Mouse (Mus musculus) stomach, embryonic 14.5 days (tissue): ENCODE measurements around the gene Lpin2. TPM values are rescaled to one million over a fixed set of nuclear protein-coding genes. Genes with fewer than 3 reads are reported as not detected.

ENCODE experiments used
- ATAC-seq: fragments of 200-750 bp; cut with Nextera tagmentation; 2 replicates; pipeline ENCODE4 v1.8.0; 2017; ENCODE audit warnings: low read depth, moderate TSS enrichment; ENCODE audit not compliant: insufficient number of reproducible peaks, insufficient read depth, low FRiP score
- H3K27ac ChIP-seq: fragments of 300-500 bp; sonication (generic); 2 replicates; pipeline ENCODE4 v1.5.1; 2014; ENCODE audit warnings: mild to moderate bottlenecking, low read length, moderate library complexity, mixed read lengths
- H3K27me3 ChIP-seq: fragments of 300-500 bp; sonication (generic); 2 replicates; pipeline ENCODE4 v1.6.1; 2014; ENCODE audit warnings: low read length, control low read depth, mixed read lengths; ENCODE audit not compliant: control insufficient read depth, insufficient read depth
- H3K36me3 ChIP-seq: fragments of 300-500 bp; sonication (generic); 2 replicates; pipeline ENCODE4 v1.6.1; 2014; ENCODE audit warnings: mild to moderate bottlenecking, control low read depth, low read length, moderate library complexity, mixed read lengths; ENCODE audit not compliant: control insufficient read depth, insufficient read depth
- H3K4me1 ChIP-seq: fragments of 300-500 bp; sonication (generic); 2 replicates; pipeline ENCODE4 v1.6.1; 2014; ENCODE audit warnings: low read length, control low read depth, mixed read lengths; ENCODE audit not compliant: control insufficient read depth, insufficient read depth
- H3K4me2 ChIP-seq: fragments of 300-500 bp; sonication (generic); replicated peaks from 2 replicates; pipeline ENCODE4 v1.6.1; 2014; ENCODE audit warnings: low read depth, low read length, control low read depth
- H3K4me3 ChIP-seq: fragments of 300-500 bp; sonication (generic); 2 replicates; pipeline ENCODE4 v1.5.1; 2014; ENCODE audit warnings: low read depth, low read length, control low read depth
- H3K9ac ChIP-seq: fragments of 300-500 bp; sonication (generic); replicated peaks from 2 replicates; pipeline ENCODE4 v1.6.1; 2014; ENCODE audit warnings: low read depth, mild to moderate bottlenecking, control low read depth, low read length, moderate library complexity, mixed read lengths
- H3K9me3 ChIP-seq: fragments of 300-500 bp; sonication (generic); 2 replicates; pipeline ENCODE4 v1.6.1; 2016; ENCODE audit warnings: low read depth, low read length, control low read depth; ENCODE audit not compliant: control insufficient read depth
- WGBS: fragments of 180-500 bp; shearing (Covaris S2); extraction: QIAGEN DNeasy Blood & Tissue Kit; methylation state at CpG from one replicate; pipeline ENCODE4 v1.1.7; 2014; 5-methylcytosine and 5-hydroxymethylcytosine counted together
- polyA plus RNA-seq: library from polyadenylated mRNA; unstranded; fragments of >200 nt; fragmentation: Nextera tagmentation; extraction: Ambion mirVana; gene quantifications from 2 replicates; pipeline ENCODE4 v1.2.1, GENCODE M21; 2014

Gene Lpin2
- polyA plus RNA-seq, 1 experiment from 2014 or later, result 38.6 TPM

DNA sequence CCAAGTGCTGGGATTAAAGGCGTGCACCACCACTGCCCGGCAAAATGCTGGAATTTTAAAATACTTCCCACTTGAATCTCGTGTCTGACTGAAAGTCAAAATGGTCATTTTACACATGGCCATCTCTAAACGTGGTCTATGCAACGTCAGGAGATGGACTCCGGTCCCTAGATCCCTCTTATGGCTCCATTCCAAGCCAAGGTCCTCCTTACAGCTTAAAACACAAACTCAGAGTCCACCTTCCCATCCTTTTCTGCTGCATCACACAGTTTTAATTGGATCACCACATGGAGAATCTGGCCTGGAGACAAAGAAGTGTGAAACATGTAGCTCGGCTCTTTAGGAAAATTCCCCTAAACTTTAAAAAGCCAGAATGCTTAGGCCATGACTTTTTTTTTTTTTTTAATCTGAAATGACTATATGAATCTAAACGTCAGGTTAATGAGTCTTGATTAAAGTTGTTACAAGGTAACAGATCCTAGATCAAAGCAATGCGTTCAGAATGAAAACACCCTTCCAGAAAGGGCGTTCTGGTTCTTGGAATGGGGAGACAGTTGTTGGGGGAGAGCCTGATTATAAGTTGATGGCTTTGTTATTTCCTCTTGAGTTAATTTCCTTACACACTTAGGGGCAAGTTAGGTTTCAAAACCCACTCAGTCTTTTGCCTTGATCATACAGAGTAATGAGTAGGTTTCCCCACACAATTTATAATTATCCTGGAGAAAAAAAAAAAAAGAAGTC, 106.6 kb downstream of the Lpin2 start:
- Histone ChIP-seq H3K4me1 (peaks cover 8% of the 10 kb centered on the region), H3K9me3 (no peaks in the 10 kb centered on the region), H3K27ac (no peak overlapping the region), H3K36me3 (no peaks in the 10 kb centered on the region), H3K9ac (no peak overlapping the region), H3K4me3 (no peak overlapping the region), H3K4me2 (no peak overlapping the region), H3K27me3 (no peaks in the 10 kb centered on the region)
- WGBS, result 83% methylated on average over 10 of the region's 10 CpGs
- ATAC-seq, result no peak

DNA sequence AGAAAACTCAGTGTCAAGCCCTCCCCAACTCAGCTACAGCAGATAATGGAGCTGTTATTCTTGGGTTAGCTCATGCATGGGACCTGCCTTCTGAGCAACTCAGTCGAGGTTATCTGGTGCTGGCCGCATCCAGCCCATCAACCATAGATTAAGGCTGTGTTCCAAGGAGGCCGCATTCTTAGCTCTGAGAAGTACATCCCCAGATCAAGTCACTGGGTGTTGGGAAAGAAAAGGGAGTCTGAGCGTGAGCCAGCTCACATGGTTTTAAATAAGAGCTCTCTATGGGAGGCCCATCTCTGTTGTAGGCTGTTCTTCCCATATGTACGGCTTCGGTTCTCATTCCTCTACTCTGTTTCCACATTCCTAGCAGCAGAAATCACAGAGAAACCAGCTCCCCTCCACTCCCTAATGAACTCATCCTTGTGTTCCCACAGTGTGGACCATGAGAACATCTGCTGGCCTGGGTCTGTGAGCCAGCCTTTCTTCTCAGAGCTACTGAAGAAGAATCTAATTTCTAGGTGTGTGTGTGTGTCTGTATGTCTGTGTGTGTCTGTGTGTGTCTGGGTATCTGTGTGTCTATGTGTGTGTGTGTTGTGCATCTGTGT, 107.3 kb downstream of the Lpin2 start:
- no peak; the same call in 1 of the 2 replicates for ATAC-seq
- H3K4me3 ChIP-seq, result no peak overlapping the region
- no peak overlapping the region for H3K4me2 ChIP-seq
- H3K9ac ChIP-seq, result no peak overlapping the region
- no peaks in the 10 kb centered on the region for H3K27me3 ChIP-seq
- H3K4me1 ChIP-seq, result peaks cover 8% of the 10 kb centered on the region
- WGBS, result 78% methylated on average over 6 of the region's 6 CpGs
- no peaks in the 10 kb centered on the region for H3K36me3 ChIP-seq
- H3K27ac ChIP-seq, result no peak overlapping the region
- no peaks in the 10 kb centered on the region for H3K9me3 ChIP-seq

DNA sequence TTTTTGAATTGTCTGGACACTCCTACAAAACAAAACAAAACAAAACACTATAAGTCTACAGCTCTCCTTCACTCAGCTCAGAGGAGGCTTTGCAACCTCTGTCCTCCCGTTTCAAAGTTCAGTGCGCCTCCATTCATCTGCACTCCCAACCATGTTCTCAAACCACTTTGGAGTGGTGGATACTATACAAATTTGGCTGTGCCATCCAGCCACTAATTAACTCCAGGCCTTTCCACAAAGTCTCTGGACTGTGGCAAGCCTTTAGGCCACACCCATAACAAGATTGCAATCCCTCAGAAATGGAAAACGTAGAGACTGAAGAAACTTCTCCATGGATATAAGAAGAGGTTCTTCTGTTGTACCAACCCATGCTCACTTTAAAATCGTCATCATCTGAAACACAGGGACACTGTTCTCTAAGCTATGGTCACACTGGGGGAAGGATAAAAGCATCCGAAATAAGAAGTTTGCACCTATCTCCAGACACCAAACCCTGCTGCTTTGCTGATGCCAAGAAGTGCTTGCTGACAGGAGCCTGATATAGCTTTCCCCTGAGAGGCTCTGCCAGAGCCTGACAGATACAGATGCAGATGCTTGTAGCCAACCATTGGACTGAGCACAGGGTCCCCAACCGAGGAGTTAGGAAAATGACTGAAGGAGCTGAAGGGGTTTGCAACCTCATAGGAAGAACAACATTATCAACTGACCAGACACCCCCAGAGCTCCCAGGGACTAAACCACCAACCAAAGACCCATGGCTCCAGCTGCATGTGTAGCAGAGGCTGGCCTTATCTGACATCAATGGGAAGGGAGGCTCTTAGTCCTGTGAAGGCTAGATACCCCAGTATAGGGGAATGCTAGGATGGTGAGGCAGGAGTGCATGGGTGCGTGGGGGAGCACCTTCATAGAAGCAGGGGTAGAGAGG, 108.4 kb downstream of the Lpin2 start:
- H3K9ac ChIP-seq, result no peak overlapping the region
- 83% methylated on average over 7 of the region's 7 CpGs for WGBS
- no peaks in the 10 kb centered on the region for H3K9me3 ChIP-seq
- H3K27ac ChIP-seq, result no peak overlapping the region
- no peak overlapping the region for H3K4me2 ChIP-seq
- H3K4me1 ChIP-seq, result no peaks in the 10 kb centered on the region
- H3K36me3 ChIP-seq, result no peaks in the 10 kb centered on the region
- H3K27me3 ChIP-seq, result no peaks in the 10 kb centered on the region
- no peak overlapping the region for H3K4me3 ChIP-seq
- no peak; the same call in 1 of the 2 replicates for ATAC-seq

DNA sequence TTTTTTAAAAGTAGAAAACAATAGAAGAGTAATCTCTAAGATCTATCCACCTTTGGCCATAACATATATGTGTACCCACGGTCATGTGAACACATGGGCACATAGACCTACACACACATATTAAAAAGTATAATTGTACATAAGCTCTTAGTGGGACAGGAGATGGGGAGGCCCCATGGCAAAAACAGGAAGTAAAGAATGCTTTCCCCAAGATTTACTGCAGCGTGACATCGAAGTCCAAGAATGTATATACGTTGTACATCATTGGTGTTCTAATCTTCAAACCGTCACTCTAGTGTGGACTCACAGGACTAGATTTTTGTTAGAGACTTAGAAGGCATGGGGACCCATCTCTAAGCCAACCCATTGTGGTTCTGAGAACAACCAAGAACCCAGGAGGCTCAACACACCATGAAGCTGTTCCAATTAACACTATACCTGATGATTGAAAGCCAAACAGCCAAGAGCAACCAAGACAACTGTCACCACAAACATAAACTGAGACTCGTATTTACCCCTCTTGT, 109.6 kb downstream of the Lpin2 start:
- Histone ChIP-seq H3K4me3 (no peak overlapping the region), H3K27ac (no peak overlapping the region), H3K36me3 (no peaks in the 10 kb centered on the region), H3K4me2 (no peak overlapping the region), H3K27me3 (no peaks in the 10 kb centered on the region), H3K9ac (no peak overlapping the region), H3K9me3 (no peaks in the 10 kb centered on the region), H3K4me1 (no peaks in the 10 kb centered on the region)
- 90% methylated on average over 6 of the region's 6 CpGs for WGBS
- no peak for ATAC-seq

DNA sequence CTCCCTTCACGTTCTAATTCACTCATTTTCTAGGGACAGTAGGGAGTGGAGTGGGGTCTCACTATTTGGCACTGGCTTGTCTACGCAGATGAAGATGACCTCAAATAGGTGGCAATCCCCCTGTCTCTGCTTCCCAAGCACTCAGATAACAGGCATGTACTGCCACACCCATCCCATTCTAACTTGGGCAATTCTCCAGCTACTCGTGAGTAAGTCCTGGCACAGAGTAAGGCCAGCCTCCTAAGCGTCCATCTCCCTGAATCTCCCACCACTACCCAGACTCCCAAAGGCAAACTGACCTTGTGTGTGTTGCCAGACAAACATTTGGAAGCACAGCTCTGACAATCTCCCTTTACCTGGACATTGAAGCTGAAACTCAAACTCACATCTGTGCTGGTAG, 110.5 kb downstream of the Lpin2 start:
- no peaks in the 10 kb centered on the region for H3K36me3 ChIP-seq

DNA sequence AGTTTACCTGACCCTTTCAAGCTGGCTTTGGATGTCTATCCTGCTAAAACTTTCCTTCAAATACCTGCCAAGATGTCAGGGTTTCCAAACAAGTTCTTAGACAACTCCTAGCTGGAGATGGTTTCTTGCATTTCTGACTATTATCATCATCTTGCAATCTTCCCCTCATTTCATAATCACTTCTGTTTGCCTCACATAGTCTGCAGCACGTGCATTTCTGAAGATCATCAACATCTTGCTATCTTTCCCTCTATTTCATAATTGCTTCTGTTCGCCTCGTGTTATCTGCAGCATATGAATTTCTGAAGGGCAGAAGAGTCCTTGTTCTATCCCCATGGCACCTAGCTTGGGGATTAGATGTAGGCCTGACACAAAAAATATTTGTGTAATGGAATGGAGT, 112.2 kb downstream of the Lpin2 start:
- Histone ChIP-seq H3K9me3 (no peaks in the 10 kb centered on the region), H3K4me2 (no peak overlapping the region), H3K36me3 (no peaks in the 10 kb centered on the region), H3K9ac (no peak overlapping the region), H3K27me3 (no peaks in the 10 kb centered on the region), H3K4me1 (no peaks in the 10 kb centered on the region), H3K4me3 (no peak overlapping the region), H3K27ac (no peak overlapping the region)
- ATAC-seq, result no peak
- WGBS, result 69% methylated on average over 3 of the region's 3 CpGs

More for the DNA sequence above, 110.5 kb downstream of the Lpin2 start:
- Histone ChIP-seq H3K4me1 (no peaks in the 10 kb centered on the region), H3K4me3 (no peak overlapping the region), H3K4me2 (no peak overlapping the region), H3K9ac (no peak overlapping the region), H3K27ac (no peak overlapping the region), H3K9me3 (no peaks in the 10 kb centered on the region), H3K27me3 (no peaks in the 10 kb centered on the region)
- no peak for ATAC-seq
- 74% methylated on average over 4 of the region's 4 CpGs for WGBS

Other genes starting within 250 kb of the Lpin2 start
- gene Myom1, start 179.9 kb upstream of the Lpin2 start, polyA plus RNA-seq, result 16.6 and 20.0 TPM in 2 replicates
- 569 and 588 TPM in 2 replicates for gene Myl12a, start 179.7 kb upstream of the Lpin2 start, polyA plus RNA-seq
- 1.5 and 3.0 TPM in 2 replicates for gene Emilin2, start 129.4 kb downstream of the Lpin2 start, polyA plus RNA-seq